Mouse (Mus musculus): Measurements from ENCODE around the gene C1qa. TPM values are rescaled to one million over a fixed set of nuclear protein-coding genes. Genes with fewer than 3 reads are reported as not detected.

C1qa gene
- polyA plus RNA-seq, 1 experiment, result 43.7 TPM

DNA sequence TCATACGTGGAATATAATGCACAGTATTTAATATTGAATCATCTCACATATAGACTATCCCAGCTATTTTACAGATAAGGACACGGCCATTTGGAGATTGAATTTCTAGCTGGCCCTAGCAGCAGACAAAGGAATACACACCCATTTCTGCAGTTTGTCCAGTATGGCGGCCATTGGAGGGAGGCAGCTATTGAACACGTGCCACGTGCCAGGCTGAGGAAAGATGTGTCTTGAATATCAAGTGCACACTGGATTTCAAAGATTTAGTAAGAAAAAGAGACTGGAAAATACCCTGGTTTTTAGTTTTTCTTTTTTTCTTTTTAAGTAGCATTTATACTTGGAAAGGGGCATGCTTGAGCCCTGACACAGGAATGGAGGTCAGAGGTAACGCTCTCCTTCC is 51.4 kb downstream of the C1qa start:
- Histone ChIP-seq H3K36me3 (ENCODE audit: control insufficient read depth, insufficient read depth, low read length) (no peaks in the 10 kb centered on the region), H3K4me1 (ENCODE audit: control insufficient read depth, insufficient read depth, low read length) (no peaks in the 10 kb centered on the region), H3K4me3 (ENCODE audit: insufficient read depth, low read depth, low read length) (no peak overlapping the region), H3K27ac (ENCODE audit: insufficient read depth, low read depth, low read length) (no peak overlapping the region), H3K27me3 (replicated peaks; ENCODE audit: control insufficient read depth, insufficient read depth, low read length) (no peaks in the 10 kb centered on the region)
- DNase-seq, result no peak
- TF ChIP-seq POLR2A (IDR thresholded peaks at IDR 0.05; ENCODE audit: low read depth, low read length), result no peak
- WGBS, result 79% methylated on average over 6 of the region's 6 CpGs

Other genes with a start within 250 kb of the C1qa start
- 10.4 and 19.3 TPM in 2 replicates for gene Ephb2, start 62.8 kb downstream of the C1qa start, polyA plus RNA-seq (2012; rRNA removed)
- gene C1qb, start 12.6 kb downstream of the C1qa start, polyA plus RNA-seq (2012; rRNA removed), result 52.2 and 58.5 TPM in 2 replicates
- 42.7 and 51.9 TPM in 2 replicates for gene C1qc, start 5.7 kb downstream of the C1qa start, polyA plus RNA-seq (2012; rRNA removed)
- gene Epha8, start 58.0 kb upstream of the C1qa start, polyA plus RNA-seq (2012; rRNA removed), result 0.04 and 0.06 TPM in 2 replicates
- 9.5 and 12.3 TPM in 2 replicates for gene Zbtb40, start 150.0 kb upstream of the C1qa start, polyA plus RNA-seq (2012; rRNA removed)

Measured in kidney, adult 2 months (tissue).